Mouse (Mus musculus) thymus, adult 2 months (tissue): ENCODE measurements around the gene St6galnac5. TPM values are rescaled to one million over a fixed set of nuclear protein-coding genes. Genes with fewer than 3 reads are reported as not detected.

Source experiments
- DNase-seq: peaks from one replicate; pipeline ENCODE4 v3.0.0; 2021
- H3K27ac ChIP-seq: fragments of 200-500 bp; 2 replicates; pipeline ENCODE4 v1.5.1; 2012; ENCODE audit warnings: low read length, control low read depth; ENCODE audit not compliant: control insufficient read depth, insufficient read depth
- H3K27me3 ChIP-seq: fragments of 200-500 bp; 2 replicates; pipeline ENCODE4 v1.6.1; 2012; ENCODE audit warnings: mild to moderate bottlenecking, low read length, moderate library complexity, mixed read lengths; ENCODE audit not compliant: control insufficient read depth, insufficient read depth
- H3K36me3 ChIP-seq: fragments of 200-500 bp; 2 replicates; pipeline ENCODE4 v1.6.1; 2012; ENCODE audit warnings: mild to moderate bottlenecking, low read length, moderate library complexity; ENCODE audit not compliant: control insufficient read depth, insufficient read depth
- H3K4me1 ChIP-seq: fragments of 200-500 bp; replicated peaks from 2 replicates; pipeline ENCODE4 v1.6.1; 2012; ENCODE audit warnings: low read length; ENCODE audit not compliant: control insufficient read depth, insufficient read depth
- H3K4me3 ChIP-seq: fragments of 200-500 bp; 2 replicates; pipeline ENCODE4 v1.5.1; 2012; ENCODE audit warnings: mild to moderate bottlenecking, low read length, control low read depth, moderate library complexity; ENCODE audit not compliant: control insufficient read depth, insufficient read depth
- CTCF ChIP-seq: fragments of 200-500 bp; IDR thresholded peaks from 2 replicates; pipeline ENCODE4 v1.5.1; 2012; ENCODE audit warnings: mild to moderate bottlenecking, control low read depth, low read length, moderate library complexity, borderline replicate concordance; ENCODE audit not compliant: control insufficient read depth, poor library complexity, insufficient read depth; ENCODE audit errors: extremely low read depth
- POLR2A ChIP-seq: fragments of 200-500 bp; IDR thresholded peaks from 2 replicates; pipeline ENCODE4 v1.6.1; 2012; ENCODE audit warnings: mild to moderate bottlenecking, low read length, control low read depth, moderate library complexity; ENCODE audit not compliant: control insufficient read depth, poor library complexity, insufficient read depth; ENCODE audit errors: extremely low read depth
- WGBS: fragments of 180-500 bp; shearing (Covaris S2); methylation state at CpG from one replicate; pipeline ENCODE4 v1.1.7; 2018; 5-methylcytosine and 5-hydroxymethylcytosine counted together
- polyA plus RNA-seq: library from polyadenylated mRNA; depleted of rRNA; stranded (reverse); fragments of >200 nt; gene quantifications from 2 replicates; pipeline ENCODE4 v1.2.3, GENCODE M21; 2012

Gene St6galnac5
- polyA plus RNA-seq, 1 experiment, result 0.19 TPM

GRCm38 (mm10) chr3:152867654-152868525 lies 114.2 kb downstream of the St6galnac5 start:
- 91% methylated on average over 12 of the region's 12 CpGs for WGBS

GRCm38 (mm10) chr3:152866035-152866965 lies 115.7 kb downstream of the St6galnac5 start:
- H3K4me3 ChIP-seq, result no peak overlapping the region
- WGBS, result 91% methylated on average over 22 of the region's 22 CpGs
- TF ChIP-seq POLR2A, result no peak
- no peak for TF ChIP-seq CTCF
- no peaks in the 10 kb centered on the region for H3K36me3 ChIP-seq
- no peaks in the 10 kb centered on the region for H3K4me1 ChIP-seq
- DNase-seq, result no peak
- H3K27me3 ChIP-seq, result no peaks in the 10 kb centered on the region
- H3K27ac ChIP-seq, result no peak overlapping the region

More at GRCm38 (mm10) chr3:152867654-152868525, 114.2 kb downstream of the St6galnac5 start:
- no peaks in the 10 kb centered on the region for H3K4me1 ChIP-seq
- no peak for DNase-seq
- H3K4me3 ChIP-seq, result no peak overlapping the region
- TF ChIP-seq POLR2A, result no peak
- TF ChIP-seq CTCF, result no peak
- H3K27ac ChIP-seq, result no peak overlapping the region
- no peaks in the 10 kb centered on the region for H3K36me3 ChIP-seq
- H3K27me3 ChIP-seq, result no peaks in the 10 kb centered on the region

GRCm38 (mm10) chr3:152861978-152862377 lies 120.1 kb downstream of the St6galnac5 start:
- WGBS, result 92% methylated on average over 1 of the region's 1 CpGs

GRCm38 (mm10) chr3:152861450-152861849 lies 120.6 kb downstream of the St6galnac5 start:
- no peaks in the 10 kb centered on the region for H3K4me1 ChIP-seq
- 91% methylated on average over 4 of the region's 4 CpGs for WGBS
- H3K4me3 ChIP-seq, result no peak overlapping the region
- H3K27me3 ChIP-seq, result no peaks in the 10 kb centered on the region
- H3K36me3 ChIP-seq, result no peaks in the 10 kb centered on the region
- TF ChIP-seq POLR2A (no peak), CTCF (no peak)
- no peak for DNase-seq
- no peak overlapping the region for H3K27ac ChIP-seq

More at GRCm38 (mm10) chr3:152861978-152862377, 120.1 kb downstream of the St6galnac5 start:
- TF ChIP-seq CTCF (no peak), POLR2A (no peak)
- no peak for DNase-seq
- H3K4me3 ChIP-seq, result no peak overlapping the region
- no peaks in the 10 kb centered on the region for H3K4me1 ChIP-seq
- H3K27me3 ChIP-seq, result no peaks in the 10 kb centered on the region
- no peak overlapping the region for H3K27ac ChIP-seq
- no peaks in the 10 kb centered on the region for H3K36me3 ChIP-seq

GRCm38 (mm10) chr3:152856095-152856494 lies 126.0 kb downstream of the St6galnac5 start:
- TF ChIP-seq CTCF (no peak), POLR2A (no peak)
- WGBS, result 51% methylated on average over 10 of the region's 10 CpGs
- Histone ChIP-seq H3K27ac (no peak overlapping the region), H3K27me3 (no peaks in the 10 kb centered on the region), H3K4me1 (0 out of 2 replicates have a peak, but pooled peaks cover 3% of the 10 kb centered on the region), H3K4me3 (no peak overlapping the region), H3K36me3 (no peaks in the 10 kb centered on the region)
- DNase-seq, result no peak

- no peaks in the 10 kb centered on the region for H3K36me3 ChIP-seq
- no peak overlapping the region for H3K27ac ChIP-seq
- no peak overlapping the region for H3K4me3 ChIP-seq
- H3K4me1 ChIP-seq, result 0 out of 2 replicates have a peak, but pooled peaks cover 3% of the 10 kb centered on the region
- no peak for DNase-seq
- H3K27me3 ChIP-seq, result no peaks in the 10 kb centered on the region
- 90% methylated on average over 12 of the region's 12 CpGs for whole genome bisulfite sequencing
- TF ChIP-seq CTCF (no peak), POLR2A (no peak)
Measured at GRCm38 (mm10) chr3:152855006-152855614, 126.9 kb downstream of the St6galnac5 start.
